Mouse (Mus musculus) limb, embryonic 13.5 days (tissue): ENCODE results near the gene Tbcd. TPM values are rescaled to one million over a fixed set of nuclear protein-coding genes. Genes with fewer than 3 reads are reported as not detected.

Source experiments
- ATAC-seq: fragments of 200-750 bp; cut with Nextera tagmentation; 2 replicates; pipeline ENCODE4 v1.8.0; 2017; ENCODE audit warnings: low read depth, moderate number of reproducible peaks, moderate TSS enrichment; ENCODE audit not compliant: low FRiP score
- H3K27ac ChIP-seq: fragments of 300-500 bp; sonication (generic); 2 replicates; pipeline ENCODE4 v1.5.1; 2015; ENCODE audit warnings: inconsistent platforms, mild to moderate bottlenecking, moderate library complexity
- H3K27me3 ChIP-seq: fragments of 300-500 bp; sonication (generic); 2 replicates; pipeline ENCODE4 v1.6.1; 2015; ENCODE audit warnings: mild to moderate bottlenecking, inconsistent platforms
- H3K36me3 ChIP-seq: fragments of 300-500 bp; sonication (generic); 2 replicates; pipeline ENCODE4 v1.6.1; 2015; ENCODE audit warnings: inconsistent platforms, mild to moderate bottlenecking, moderate library complexity
- H3K4me1 ChIP-seq: fragments of 300-500 bp; sonication (generic); 2 replicates; pipeline ENCODE4 v1.6.1; 2015; ENCODE audit warnings: inconsistent platforms
- H3K4me2 ChIP-seq: fragments of 300-500 bp; sonication (generic); replicated peaks from 2 replicates; pipeline ENCODE4 v1.6.1; 2015; ENCODE audit warnings: inconsistent platforms, mild to moderate bottlenecking, moderate library complexity
- H3K4me3 ChIP-seq: fragments of 300-500 bp; sonication (generic); 2 replicates; pipeline ENCODE4 v1.5.1; 2015; ENCODE audit warnings: moderate library complexity, mild to moderate bottlenecking, inconsistent platforms
- H3K9ac ChIP-seq: fragments of 300-500 bp; sonication (generic); 2 replicates; pipeline ENCODE4 v1.6.1; 2015; ENCODE audit warnings: mild to moderate bottlenecking, inconsistent platforms
- H3K9me3 ChIP-seq: fragments of 300-500 bp; sonication (generic); 2 replicates; pipeline ENCODE4 v1.6.1; 2016; ENCODE audit warnings: inconsistent platforms
- WGBS: fragments of 180-500 bp; shearing (Covaris S2); methylation state at CpG from one replicate; pipeline ENCODE4 v1.1.7; 2015; 5-methylcytosine and 5-hydroxymethylcytosine counted together
- polyA plus RNA-seq: library from polyadenylated mRNA; unstranded; fragments of >200 nt; fragmentation: Nextera tagmentation; extraction: Ambion mirVana; gene quantifications from 2 replicates; pipeline ENCODE4 v1.2.1, GENCODE M21; 2015

Gene Tbcd
- polyA plus RNA-seq, result 42.3 TPM in 2 replicates

GRCm38 (mm10) chr11:121451753-121452635 lies at the start of gene Tbcd:
Gene Tbcd (plus strand): TSS chr11:121451949.
- peak within 1 kb of the TSS; percentile 84 for H3K4me2 ChIP-seq
- H3K4me1 ChIP-seq, result peaks cover 15% of the 10 kb centered on the region
- no peaks in the 10 kb centered on the region for H3K9me3 ChIP-seq
- WGBS, result under 1% methylated on average over 58 of the region's 58 CpGs
- ATAC-seq, result peak; percentile 94
- peak within 1 kb of the TSS; percentile 84 for H3K4me3 ChIP-seq
- H3K27ac ChIP-seq, result no peak within 1 kb of the TSS
- H3K27me3 ChIP-seq, result 0 out of 2 replicates have a peak, but pooled peaks cover 5% of the 10 kb centered on the region
- peak within 1 kb of the TSS; percentile 79 for H3K9ac ChIP-seq
- peaks cover 12% of the 10 kb centered on the region for H3K36me3 ChIP-seq

- WGBS, result 73% methylated on average over 3 of the region's 3 CpGs
These were observed 44.2 kb upstream of the Tbcd start for GRCm38 (mm10) chr11:121407366-121408155.

GRCm38 (mm10) chr11:121414762-121415161 lies 37.0 kb upstream of the Tbcd start:
- H3K4me1 ChIP-seq, result no peaks in the 10 kb centered on the region
- no peak overlapping the region for H3K27ac ChIP-seq
- H3K36me3 ChIP-seq, result no peaks in the 10 kb centered on the region
- no peak for ATAC-seq
- no peaks in the 10 kb centered on the region for H3K9me3 ChIP-seq
- H3K4me2 ChIP-seq, result no peak overlapping the region
- 76% methylated on average over 5 of the region's 5 CpGs for WGBS
- H3K27me3 ChIP-seq, result no peaks in the 10 kb centered on the region
- H3K9ac ChIP-seq, result no peak overlapping the region
- H3K4me3 ChIP-seq, result no peak overlapping the region

More at GRCm38 (mm10) chr11:121407366-121408155, 44.2 kb upstream of the Tbcd start:
- no peak for ATAC-seq
- Histone ChIP-seq H3K4me2 (no peak overlapping the region), H3K4me1 (no peaks in the 10 kb centered on the region), H3K27ac (no peak overlapping the region), H3K4me3 (no peak overlapping the region), H3K36me3 (no peaks in the 10 kb centered on the region), H3K9ac (no peak overlapping the region), H3K9me3 (no peaks in the 10 kb centered on the region), H3K27me3 (no peaks in the 10 kb centered on the region)

GRCm38 (mm10) chr11:121415351-121415750 lies 36.4 kb upstream of the Tbcd start:
- Histone ChIP-seq H3K27me3 (no peaks in the 10 kb centered on the region), H3K36me3 (no peaks in the 10 kb centered on the region), H3K4me1 (peaks cover under 1% of the 10 kb centered on the region), H3K4me3 (no peak overlapping the region), H3K27ac (no peak overlapping the region), H3K9me3 (no peaks in the 10 kb centered on the region), H3K4me2 (no peak overlapping the region), H3K9ac (no peak overlapping the region)
- no peak for ATAC-seq
- 75% methylated on average over 5 of the region's 5 CpGs for WGBS

GRCm38 (mm10) chr11:121417971-121418370 lies 33.8 kb upstream of the Tbcd start:
- no peak for ATAC-seq
- WGBS, result 85% methylated on average over 5 of the region's 5 CpGs

GRCm38 (mm10) chr11:121418932-121419331 lies 32.8 kb upstream of the Tbcd start:
- Histone ChIP-seq H3K4me3 (no peak overlapping the region), H3K9ac (no peak overlapping the region), H3K4me2 (no peak overlapping the region), H3K9me3 (no peaks in the 10 kb centered on the region), H3K4me1 (peaks cover 14% of the 10 kb centered on the region), H3K36me3 (no peaks in the 10 kb centered on the region), H3K27ac (no peak overlapping the region), H3K27me3 (no peaks in the 10 kb centered on the region)
- 76% methylated on average over 2 of the region's 2 CpGs for WGBS
- ATAC-seq, result no peak

More at GRCm38 (mm10) chr11:121417971-121418370, 33.8 kb upstream of the Tbcd start:
- peaks cover 14% of the 10 kb centered on the region for H3K4me1 ChIP-seq
- H3K9ac ChIP-seq, result no peak overlapping the region
- H3K27ac ChIP-seq, result no peak overlapping the region
- H3K9me3 ChIP-seq, result no peaks in the 10 kb centered on the region
- H3K36me3 ChIP-seq, result no peaks in the 10 kb centered on the region
- no peaks in the 10 kb centered on the region for H3K27me3 ChIP-seq
- H3K4me3 ChIP-seq, result no peak overlapping the region
- H3K4me2 ChIP-seq, result no peak overlapping the region

- Histone ChIP-seq H3K4me3 (peak overlapping the region; percentile 73), H3K9ac (no peak overlapping the region), H3K9me3 (no peaks in the 10 kb centered on the region), H3K27ac (peak overlapping the region; percentile 86; the same call in 1 of the 2 replicates), H3K4me1 (peaks cover 14% of the 10 kb centered on the region), H3K36me3 (no peaks in the 10 kb centered on the region), H3K4me2 (peak overlapping the region; percentile 86), H3K27me3 (no peaks in the 10 kb centered on the region)
- ATAC-seq, result no peak
- WGBS, result 51% methylated on average over 5 of the region's 5 CpGs
These were observed 31.4 kb upstream of the Tbcd start for GRCm38 (mm10) chr11:121420379-121420778.

- peak; percentile 100 for ATAC-seq
- H3K4me1 ChIP-seq, result peaks cover 14% of the 10 kb centered on the region
- H3K4me3 ChIP-seq, result peak within 1 kb of the TSS; percentile 73
- H3K9me3 ChIP-seq, result no peaks in the 10 kb centered on the region
- H3K9ac ChIP-seq, result peak within 1 kb of the TSS; percentile 78
- H3K4me2 ChIP-seq, result peak within 1 kb of the TSS; percentile 86
- 0 out of 2 replicates have a peak, but pooled peaks cover 3% of the 10 kb centered on the region for H3K36me3 ChIP-seq
- H3K27me3 ChIP-seq, result no peaks in the 10 kb centered on the region
- WGBS, result 2% methylated on average over 28 of the region's 28 CpGs
- H3K27ac ChIP-seq, result peak within 1 kb of the TSS; percentile 86
These were observed 30.8 kb upstream of the Tbcd start, which contains the start of gene Fn3krp for GRCm38 (mm10) chr11:121420830-121421552. Gene Fn3krp (plus strand): TSS chr11:121421401.

GRCm38 (mm10) chr11:121421553-121422173 lies 30.1 kb upstream of the Tbcd start:
- Histone ChIP-seq H3K4me2 (peak overlapping the region; percentile 86), H3K9me3 (no peaks in the 10 kb centered on the region), H3K4me3 (peak overlapping the region; percentile 73), H3K27ac (0 out of 2 replicates have a peak overlapping the region, but pooled peaks have one; percentile 28), H3K9ac (peak overlapping the region; percentile 78), H3K36me3 (0 out of 2 replicates have a peak, but pooled peaks cover 3% of the 10 kb centered on the region), H3K4me1 (peaks cover 14% of the 10 kb centered on the region), H3K27me3 (no peaks in the 10 kb centered on the region)
- 1% methylated on average over 28 of the region's 28 CpGs for WGBS
- peak; percentile 33; the same call in 1 of the 2 replicates for ATAC-seq

GRCm38 (mm10) chr11:121433397-121433796 lies 18.4 kb upstream of the Tbcd start:
- no peak overlapping the region for H3K4me2 ChIP-seq
- H3K4me3 ChIP-seq, result no peak overlapping the region
- H3K27ac ChIP-seq, result no peak overlapping the region
- no peak for ATAC-seq
- H3K36me3 ChIP-seq, result peaks cover 23% of the 10 kb centered on the region
- H3K27me3 ChIP-seq, result 0 out of 2 replicates have a peak, but pooled peaks cover 5% of the 10 kb centered on the region
- 84% methylated on average over 4 of the region's 4 CpGs for WGBS
- no peaks in the 10 kb centered on the region for H3K9me3 ChIP-seq
- peaks cover 15% of the 10 kb centered on the region for H3K4me1 ChIP-seq
- H3K9ac ChIP-seq, result no peak overlapping the region
